Mouse (Mus musculus): ENCODE measurements at regions not wholly inside any gene's neighbourhood (a gene's known extent, or its start where the extent isn't known, plus 50 kb on each side); places are given as distances from the start of the nearest gene placed in this dataset.

GRCm38 (mm10) chrX:145672776-145673175, 167.8 kb upstream of the Amot start:
- Histone ChIP-seq H3K9me3 (replicated peaks) (no peaks in the 10 kb centered on the region), H3K27ac (no peak overlapping the region), H3K4me2 (no peak overlapping the region), H3K36me3 (no peaks in the 10 kb centered on the region), H3K9ac (no peak overlapping the region), H3K4me3 (no peak overlapping the region), H3K4me1 (no peaks in the 10 kb centered on the region), H3K27me3 (replicated peaks) (no peaks in the 10 kb centered on the region)
- ATAC-seq, result no peak

- Histone ChIP-seq H3K27me3 (replicated peaks) (no peaks in the 10 kb centered on the region), H3K4me1 (no peaks in the 10 kb centered on the region), H3K9me3 (replicated peaks) (no peaks in the 10 kb centered on the region), H3K4me3 (no peak overlapping the region), H3K27ac (no peak overlapping the region), H3K9ac (no peak overlapping the region), H3K36me3 (no peaks in the 10 kb centered on the region), H3K4me2 (no peak overlapping the region)
- ATAC-seq, result peak; percentile 63
- 38% methylated on average over 2 of the region's 2 CpGs for WGBS (ENCODE audit: insufficient replicate concordance)
These were observed 146.7 kb upstream of the Amot start for GRCm38 (mm10) chrX:145651647-145652046.

GRCm38 (mm10) chrX:145619649-145620048, 114.7 kb upstream of the Amot start:
- Histone ChIP-seq H3K9me3 (replicated peaks) (no peaks in the 10 kb centered on the region), H3K9ac (no peak overlapping the region), H3K4me1 (no peaks in the 10 kb centered on the region), H3K36me3 (no peaks in the 10 kb centered on the region), H3K4me2 (no peak overlapping the region), H3K27ac (no peak overlapping the region), H3K27me3 (replicated peaks) (no peaks in the 10 kb centered on the region), H3K4me3 (no peak overlapping the region)
- no peak for ATAC-seq
- WGBS (ENCODE audit: insufficient replicate concordance), result 34% methylated on average over 3 of the region's 3 CpGs

GRCm38 (mm10) chrX:145602085-145602484, 97.1 kb upstream of the Amot start:
- Histone ChIP-seq H3K4me2 (no peak overlapping the region), H3K27ac (no peak overlapping the region), H3K4me1 (no peaks in the 10 kb centered on the region), H3K36me3 (no peaks in the 10 kb centered on the region), H3K4me3 (no peak overlapping the region), H3K9ac (no peak overlapping the region), H3K27me3 (replicated peaks) (no peaks in the 10 kb centered on the region), H3K9me3 (replicated peaks) (no peaks in the 10 kb centered on the region)
- WGBS (ENCODE audit: insufficient replicate concordance), result 81% methylated on average over 10 of the region's 10 CpGs
- no peak for ATAC-seq

GRCm38 (mm10) chrX:145590733-145591132, 85.8 kb upstream of the Amot start:
- Histone ChIP-seq H3K27me3 (replicated peaks) (no peaks in the 10 kb centered on the region), H3K4me1 (no peaks in the 10 kb centered on the region), H3K9me3 (replicated peaks) (no peaks in the 10 kb centered on the region), H3K36me3 (no peaks in the 10 kb centered on the region), H3K27ac (no peak overlapping the region), H3K9ac (no peak overlapping the region), H3K4me2 (no peak overlapping the region), H3K4me3 (no peak overlapping the region)
- WGBS (ENCODE audit: insufficient replicate concordance), result 16% methylated on average over 1 of the region's 1 CpGs
- ATAC-seq, result no peak

- 48% methylated on average over 3 of the region's 3 CpGs for WGBS (ENCODE audit: insufficient replicate concordance)
- H3K9me3 ChIP-seq (replicated peaks), result no peaks in the 10 kb centered on the region
- H3K9ac ChIP-seq, result no peak overlapping the region
- H3K4me1 ChIP-seq, result no peaks in the 10 kb centered on the region
- H3K4me3 ChIP-seq, result no peak overlapping the region
- no peaks in the 10 kb centered on the region for H3K27me3 ChIP-seq (replicated peaks)
- H3K36me3 ChIP-seq, result no peaks in the 10 kb centered on the region
- H3K27ac ChIP-seq, result no peak overlapping the region
- no peak overlapping the region for H3K4me2 ChIP-seq
- no peak for ATAC-seq
These were observed 62.5 kb upstream of the Amot start for GRCm38 (mm10) chrX:145567528-145567927.

GRCm38 (mm10) chrX:145567073-145567472, 62.1 kb upstream of the Amot start:
- H3K27me3 ChIP-seq (replicated peaks), result no peaks in the 10 kb centered on the region
- no peak overlapping the region for H3K9ac ChIP-seq
- no peak overlapping the region for H3K27ac ChIP-seq
- H3K4me2 ChIP-seq, result no peak overlapping the region
- H3K4me3 ChIP-seq, result no peak overlapping the region
- H3K36me3 ChIP-seq, result no peaks in the 10 kb centered on the region
- H3K4me1 ChIP-seq, result no peaks in the 10 kb centered on the region
- H3K9me3 ChIP-seq (replicated peaks), result no peaks in the 10 kb centered on the region
- no peak for ATAC-seq
- 76% methylated on average over 2 of the region's 2 CpGs for WGBS (ENCODE audit: insufficient replicate concordance)

- H3K27ac ChIP-seq, result no peak overlapping the region
- H3K4me2 ChIP-seq, result no peak overlapping the region
- H3K27me3 ChIP-seq (replicated peaks), result no peaks in the 10 kb centered on the region
- no peak overlapping the region for H3K9ac ChIP-seq
- no peak for ATAC-seq
- H3K4me3 ChIP-seq, result no peak overlapping the region
- no peaks in the 10 kb centered on the region for H3K36me3 ChIP-seq
- H3K4me1 ChIP-seq, result no peaks in the 10 kb centered on the region
- 63% methylated on average over 1 of the region's 1 CpGs for WGBS (ENCODE audit: insufficient replicate concordance)
- no peaks in the 10 kb centered on the region for H3K9me3 ChIP-seq (replicated peaks)
These were observed 53.9 kb upstream of the Amot start for GRCm38 (mm10) chrX:145558881-145559280.

All from liver, embryonic 12.5 days (tissue).